Mouse (Mus musculus): ENCODE measurements around the gene Oas1f. TPM values are rescaled to one million over a fixed set of nuclear protein-coding genes. Genes with fewer than 3 reads are reported as not detected.
"Not testable (repeated sequence)": the region's sequence is repeated elsewhere in the genome, so short reads cannot be mapped to it uniquely, and the experiment has no call there.

The Oas1f gene
- polyA plus RNA-seq (2015; fragmentation: Nextera tagmentation; extraction: Ambion mirVana), result not detected in 2 replicates

- Histone ChIP-seq H3K27ac (no peak within 1 kb of the TSS), H3K4me2 (replicated peaks) (no peak within 1 kb of the TSS), H3K36me3 (no peaks in the 10 kb centered on the region), H3K4me3 (replicated peaks) (no peak within 1 kb of the TSS), H3K27me3 (no peaks in the 10 kb centered on the region), H3K4me1 (replicated peaks) (no peaks in the 10 kb centered on the region), H3K9me3 (no peaks in the 10 kb centered on the region), H3K9ac (replicated peaks) (no peak within 1 kb of the TSS)
- WGBS, result 81% methylated on average over 4 of the region's 4 CpGs
- ATAC-seq, result no peak
Observed at GRCm38 (mm10) chr5:120847067-120847466, at the start of gene Oas1f. Gene Oas1f (plus strand): TSS chr5:120847367.

GRCm38 (mm10) chr5:120798147-120798546, 49.0 kb upstream of the Oas1f start:
- H3K27ac ChIP-seq; H3K36me3 ChIP-seq; H3K4me1 ChIP-seq (replicated peaks); H3K9ac ChIP-seq (replicated peaks); H3K27me3 ChIP-seq; H3K9me3 ChIP-seq; ATAC-seq; H3K4me3 ChIP-seq (replicated peaks); H3K4me2 ChIP-seq (replicated peaks): not testable (repeated sequence)
- WGBS, result 82% methylated on average over 5 of the region's 5 CpGs

GRCm38 (mm10) chr5:120798943-120799342, 48.2 kb upstream of the Oas1f start:
- WGBS, result 62% methylated on average over 2 of the region's 2 CpGs
- not testable (repeated sequence) for H3K4me2 ChIP-seq (replicated peaks)

GRCm38 (mm10) chr5:120803596-120803995, 43.6 kb upstream of the Oas1f start:
- no peak overlapping the region for H3K4me2 ChIP-seq (replicated peaks)
- H3K4me1 ChIP-seq (replicated peaks), result no peaks in the 10 kb centered on the region
- H3K36me3 ChIP-seq, result no peaks in the 10 kb centered on the region
- H3K27me3 ChIP-seq, result no peaks in the 10 kb centered on the region
- no peak overlapping the region for H3K9ac ChIP-seq (replicated peaks)
- no peak for ATAC-seq
- no peaks in the 10 kb centered on the region for H3K9me3 ChIP-seq
- 69% methylated on average over 2 of the region's 2 CpGs for WGBS
- H3K27ac ChIP-seq, result no peak overlapping the region
- H3K4me3 ChIP-seq (replicated peaks), result no peak overlapping the region

More at GRCm38 (mm10) chr5:120798943-120799342, 48.2 kb upstream of the Oas1f start:
- ATAC-seq; H3K9me3 ChIP-seq; H3K4me3 ChIP-seq (replicated peaks); H3K9ac ChIP-seq (replicated peaks); H3K27me3 ChIP-seq; H3K36me3 ChIP-seq; H3K4me1 ChIP-seq (replicated peaks); H3K27ac ChIP-seq: not testable (repeated sequence)

- Histone ChIP-seq H3K4me2 (replicated peaks) (no peak overlapping the region), H3K9ac (replicated peaks) (no peak overlapping the region), H3K27me3 (no peaks in the 10 kb centered on the region), H3K36me3 (no peaks in the 10 kb centered on the region), H3K9me3 (no peaks in the 10 kb centered on the region), H3K27ac (no peak overlapping the region), H3K4me1 (replicated peaks) (no peaks in the 10 kb centered on the region), H3K4me3 (replicated peaks) (no peak overlapping the region)
- ATAC-seq, result no peak
- 77% methylated on average over 1 of the region's 1 CpGs for WGBS
Observed at GRCm38 (mm10) chr5:120806458-120806857, 40.7 kb upstream of the Oas1f start.

- Histone ChIP-seq H3K4me2 (replicated peaks) (no peak overlapping the region), H3K27me3 (no peaks in the 10 kb centered on the region), H3K4me1 (replicated peaks) (0 out of 2 replicates have a peak, but pooled peaks cover 11% of the 10 kb centered on the region), H3K9me3 (no peaks in the 10 kb centered on the region), H3K27ac (no peak overlapping the region), H3K4me3 (replicated peaks) (no peak overlapping the region), H3K9ac (replicated peaks) (no peak overlapping the region), H3K36me3 (no peaks in the 10 kb centered on the region)
- ATAC-seq, result no peak
- 40% methylated on average over 6 of the region's 6 CpGs for WGBS
Observed at GRCm38 (mm10) chr5:120809171-120809570, 38.0 kb upstream of the Oas1f start.

- peak within 1 kb of the TSS; percentile 26 for H3K4me3 ChIP-seq (replicated peaks)
- H3K4me2 ChIP-seq (replicated peaks), result peak within 1 kb of the TSS; percentile 47
- 0 out of 2 replicates have a peak, but pooled peaks cover 11% of the 10 kb centered on the region for H3K4me1 ChIP-seq (replicated peaks)
- no peaks in the 10 kb centered on the region for H3K9me3 ChIP-seq
- peak; percentile 77; the same call in 1 of the 2 replicates for ATAC-seq
- H3K36me3 ChIP-seq, result no peaks in the 10 kb centered on the region
- no peaks in the 10 kb centered on the region for H3K27me3 ChIP-seq
- no peak within 1 kb of the TSS; the same call in 1 of the 2 replicates for H3K27ac ChIP-seq
- H3K9ac ChIP-seq (replicated peaks), result peak within 1 kb of the TSS; percentile 56
- WGBS, result 5% methylated on average over 18 of the region's 18 CpGs
Observed at GRCm38 (mm10) chr5:120811951-120812819, 35.0 kb upstream of the Oas1f start, which contains the start of gene Oas1c. Gene Oas1c (minus strand): TSS chr5:120812514.

GRCm38 (mm10) chr5:120813023-120813422, 34.1 kb upstream of the Oas1f start:
- H3K36me3 ChIP-seq, result no peaks in the 10 kb centered on the region
- no peak for ATAC-seq
- H3K4me3 ChIP-seq (replicated peaks), result no peak overlapping the region
- peak overlapping the region; percentile 47 for H3K4me2 ChIP-seq (replicated peaks)
- H3K4me1 ChIP-seq (replicated peaks), result 0 out of 2 replicates have a peak, but pooled peaks cover 11% of the 10 kb centered on the region
- no peak overlapping the region for H3K27ac ChIP-seq
- H3K9ac ChIP-seq (replicated peaks), result no peak overlapping the region
- 85% methylated on average over 6 of the region's 6 CpGs for WGBS
- H3K27me3 ChIP-seq, result no peaks in the 10 kb centered on the region
- no peaks in the 10 kb centered on the region for H3K9me3 ChIP-seq

GRCm38 (mm10) chr5:120815949-120816348, 31.2 kb upstream of the Oas1f start:
- WGBS, result 73% methylated on average over 3 of the region's 3 CpGs

GRCm38 (mm10) chr5:120818999-120819398, 28.2 kb upstream of the Oas1f start:
- no peaks in the 10 kb centered on the region for H3K27me3 ChIP-seq
- no peak overlapping the region for H3K9ac ChIP-seq (replicated peaks)
- no peak overlapping the region for H3K4me3 ChIP-seq (replicated peaks)
- no peak overlapping the region for H3K4me2 ChIP-seq (replicated peaks)
- H3K36me3 ChIP-seq, result no peaks in the 10 kb centered on the region
- no peaks in the 10 kb centered on the region for H3K4me1 ChIP-seq (replicated peaks)
- no peak overlapping the region for H3K27ac ChIP-seq
- no peak for ATAC-seq
- peaks cover 10% of the 10 kb centered on the region for H3K9me3 ChIP-seq

More at GRCm38 (mm10) chr5:120815949-120816348, 31.2 kb upstream of the Oas1f start:
- H3K27ac ChIP-seq, result no peak overlapping the region
- H3K4me3 ChIP-seq (replicated peaks), result no peak overlapping the region
- H3K9ac ChIP-seq (replicated peaks), result no peak overlapping the region
- no peaks in the 10 kb centered on the region for H3K27me3 ChIP-seq
- no peak overlapping the region for H3K4me2 ChIP-seq (replicated peaks)
- no peak for ATAC-seq
- no peaks in the 10 kb centered on the region for H3K36me3 ChIP-seq
- peaks cover 10% of the 10 kb centered on the region for H3K9me3 ChIP-seq
- 0 out of 2 replicates have a peak, but pooled peaks cover 11% of the 10 kb centered on the region for H3K4me1 ChIP-seq (replicated peaks)

GRCm38 (mm10) chr5:120831031-120831430, 16.1 kb upstream of the Oas1f start:
- 81% methylated on average over 4 of the region's 4 CpGs for WGBS
- ATAC-seq, result no peak
- Histone ChIP-seq H3K4me1 (replicated peaks) (peaks cover 10% of the 10 kb centered on the region), H3K9me3 (0 out of 2 replicates have a peak, but pooled peaks cover 2% of the 10 kb centered on the region), H3K4me3 (replicated peaks) (no peak overlapping the region), H3K36me3 (no peaks in the 10 kb centered on the region), H3K27ac (no peak overlapping the region), H3K9ac (replicated peaks) (no peak overlapping the region), H3K27me3 (no peaks in the 10 kb centered on the region), H3K4me2 (replicated peaks) (no peak overlapping the region)
